Mouse (Mus musculus) G1E (cell line): ENCODE data around the gene F830045P16Rik.

Experiments
- CTCF ChIP-seq: IDR thresholded peaks from 2 replicates; pipeline ENCODE4 v1.5.1; 2012; ENCODE audit warnings: low read depth, low read length, inconsistent platforms, mixed read lengths
- GATA1 ChIP-seq: IDR thresholded peaks from 2 replicates; pipeline ENCODE4 v1.6.1; 2012; ENCODE audit warnings: borderline replicate concordance, low read length, inconsistent platforms, mixed read lengths
- POLR2AphosphoS5 ChIP-seq: IDR thresholded peaks from 2 replicates; pipeline ENCODE4 v1.6.1; 2012; ENCODE audit warnings: low read depth, low read length, inconsistent platforms; ENCODE audit not compliant: insufficient replicate concordance
- TAL1 ChIP-seq: conservative IDR thresholded peaks from 2 replicates; pipeline ENCODE4 v1.6.1; 2012; ENCODE audit warnings: low read depth, low read length, inconsistent platforms, mixed read lengths

DNA sequence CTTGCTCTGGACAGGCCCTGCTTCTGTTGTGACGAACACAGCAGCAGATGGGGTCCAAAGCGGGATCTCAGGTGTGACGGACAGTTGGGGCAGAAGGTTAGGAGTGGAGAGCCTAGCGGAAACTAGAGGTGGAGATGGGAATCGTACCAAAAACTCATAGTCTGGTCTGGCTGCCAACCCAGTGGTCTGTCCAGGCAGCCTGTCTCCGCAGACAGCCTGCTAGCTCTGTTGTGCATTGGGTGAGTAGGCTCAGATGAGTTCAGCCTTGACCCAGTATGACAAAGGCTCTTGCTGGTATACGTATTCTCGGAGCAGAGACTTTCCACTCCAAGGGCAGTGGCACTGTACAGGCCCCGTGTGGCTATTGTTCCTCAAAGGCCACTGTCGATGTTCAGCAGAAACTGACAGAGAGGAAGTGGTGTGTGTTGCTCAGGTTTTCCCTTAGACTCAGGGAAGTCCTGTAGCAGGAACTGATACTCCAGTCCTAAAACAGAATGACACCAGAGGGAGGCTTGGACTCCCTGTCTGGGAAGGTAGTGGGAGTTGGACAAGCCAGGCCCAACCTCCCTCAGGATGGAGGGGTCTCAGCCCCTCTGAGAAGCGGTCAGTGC lies 49.6 kb upstream of the F830045P16Rik start:
- no peak for TF ChIP-seq CTCF
- TF ChIP-seq TAL1: no peak
- no peak for TF ChIP-seq GATA1
- no peak for TF ChIP-seq POLR2AphosphoS5
